Mouse (Mus musculus) limb, embryonic 15.5 days (tissue): ENCODE results near the gene Dgkh. TPM values are rescaled to one million over a fixed set of nuclear protein-coding genes. Genes with fewer than 3 reads are reported as not detected.
"Not testable (repeated sequence)": the region's sequence is repeated elsewhere in the genome, so short reads cannot be mapped to it uniquely, and the experiment has no call there.

Experiments used
- ATAC-seq: fragments of 200-750 bp; cut with Nextera tagmentation; 2 replicates; pipeline ENCODE4 v1.8.0; 2017; ENCODE audit warnings: low read depth, moderate TSS enrichment; ENCODE audit not compliant: insufficient number of reproducible peaks, low FRiP score, low TSS enrichment
- H3K27ac ChIP-seq: fragments of 300-500 bp; sonication (generic); 2 replicates; pipeline ENCODE4 v1.5.1; 2015; ENCODE audit warnings: moderate library complexity, mild to moderate bottlenecking, inconsistent platforms
- H3K27me3 ChIP-seq: fragments of 300-500 bp; sonication (generic); 2 replicates; pipeline ENCODE4 v1.6.1; 2015; ENCODE audit warnings: inconsistent platforms
- H3K36me3 ChIP-seq: fragments of 300-500 bp; sonication (generic); 2 replicates; pipeline ENCODE4 v1.6.1; 2015; ENCODE audit warnings: inconsistent platforms
- H3K4me1 ChIP-seq: fragments of 300-500 bp; sonication (generic); 2 replicates; pipeline ENCODE4 v1.6.1; 2015; ENCODE audit warnings: inconsistent platforms
- H3K4me2 ChIP-seq: fragments of 300-500 bp; sonication (generic); 2 replicates; pipeline ENCODE4 v1.6.1; 2015; ENCODE audit warnings: mild to moderate bottlenecking, inconsistent platforms
- H3K4me3 ChIP-seq: fragments of 300-500 bp; sonication (generic); 2 replicates; pipeline ENCODE4 v1.5.1; 2015; ENCODE audit warnings: mild to moderate bottlenecking, inconsistent platforms
- H3K9ac ChIP-seq: fragments of 300-500 bp; sonication (generic); 2 replicates; pipeline ENCODE4 v1.6.1; 2015; ENCODE audit warnings: inconsistent platforms
- H3K9me3 ChIP-seq: fragments of 300-500 bp; sonication (generic); 2 replicates; pipeline ENCODE4 v1.6.1; 2016; ENCODE audit warnings: inconsistent platforms
- WGBS: fragments of 180-500 bp; shearing (Covaris S2); methylation state at CpG from one replicate; pipeline ENCODE4 v1.1.7; 2015; 5-methylcytosine and 5-hydroxymethylcytosine counted together
- polyA plus RNA-seq: library from polyadenylated mRNA; unstranded; fragments of >200 nt; fragmentation: Nextera tagmentation; extraction: Ambion mirVana; gene quantifications from 2 replicates; pipeline ENCODE4 v1.2.1, GENCODE M21; 2015

Dgkh gene
- polyA plus RNA-seq, 1 experiment from 2014 or later, result 1.5 TPM

GRCm38 (mm10) chr14:78592965-78593364 is 139.6 kb downstream of the Dgkh start:
- Histone ChIP-seq H3K9me3 (no peaks in the 10 kb centered on the region), H3K4me3 (no peak overlapping the region), H3K36me3 (peaks cover 3% of the 10 kb centered on the region; the same call in 1 of the 2 replicates), H3K4me2 (no peak overlapping the region), H3K27ac (no peak overlapping the region), H3K4me1 (no peaks in the 10 kb centered on the region), H3K9ac (no peak overlapping the region), H3K27me3 (no peaks in the 10 kb centered on the region)
- ATAC-seq, result no peak
- 86% methylated on average over 3 of the region's 3 CpGs for WGBS

DNA sequence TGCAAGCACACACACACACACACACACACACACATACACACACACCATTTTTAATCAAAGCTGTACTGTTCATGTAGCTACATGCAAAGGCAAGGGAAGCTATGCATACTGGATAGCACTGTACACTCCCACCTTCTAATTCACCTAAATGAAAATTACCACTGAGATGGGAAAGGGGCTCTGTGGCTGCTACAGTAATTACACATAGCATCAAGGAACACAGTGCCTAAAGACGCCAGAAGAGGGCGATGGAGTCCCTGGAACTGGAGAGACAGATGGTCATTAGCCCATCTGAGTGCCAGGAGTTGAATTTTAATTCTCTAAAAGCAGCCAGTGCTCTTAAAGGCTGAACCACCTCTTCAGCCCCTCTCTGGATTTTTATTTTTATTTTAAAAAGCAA is 142.2 kb downstream of the Dgkh start:
- Histone ChIP-seq H3K4me2 (no peak overlapping the region), H3K4me1 (no peaks in the 10 kb centered on the region), H3K36me3 (peaks cover 6% of the 10 kb centered on the region; the same call in 1 of the 2 replicates), H3K4me3 (no peak overlapping the region), H3K27ac (no peak overlapping the region), H3K9ac (no peak overlapping the region), H3K9me3 (no peaks in the 10 kb centered on the region), H3K27me3 (no peaks in the 10 kb centered on the region)
- 7% methylated on average over 2 of the region's 2 CpGs for WGBS
- no peak for ATAC-seq

- H3K4me3 ChIP-seq, result no peak overlapping the region
- no peak for ATAC-seq
Measured at GRCm38 (mm10) chr14:78584222-78584621, 148.4 kb downstream of the Dgkh start.

GRCm38 (mm10) chr14:78583168-78583567 is 149.4 kb downstream of the Dgkh start:
- peaks cover 29% of the 10 kb centered on the region for H3K36me3 ChIP-seq
- no peak overlapping the region for H3K27ac ChIP-seq
- ATAC-seq, result no peak
- H3K4me2 ChIP-seq, result no peak overlapping the region
- no peaks in the 10 kb centered on the region for H3K9me3 ChIP-seq
- H3K4me3 ChIP-seq, result no peak overlapping the region
- no peaks in the 10 kb centered on the region for H3K4me1 ChIP-seq
- no peaks in the 10 kb centered on the region for H3K27me3 ChIP-seq
- no peak overlapping the region for H3K9ac ChIP-seq

More at GRCm38 (mm10) chr14:78584222-78584621, 148.4 kb downstream of the Dgkh start:
- Histone ChIP-seq H3K36me3 (peaks cover 25% of the 10 kb centered on the region), H3K9ac (no peak overlapping the region), H3K4me2 (no peak overlapping the region), H3K27ac (no peak overlapping the region), H3K4me1 (no peaks in the 10 kb centered on the region), H3K9me3 (no peaks in the 10 kb centered on the region), H3K27me3 (no peaks in the 10 kb centered on the region)
- WGBS, result 91% methylated on average over 13 of the region's 13 CpGs

DNA sequence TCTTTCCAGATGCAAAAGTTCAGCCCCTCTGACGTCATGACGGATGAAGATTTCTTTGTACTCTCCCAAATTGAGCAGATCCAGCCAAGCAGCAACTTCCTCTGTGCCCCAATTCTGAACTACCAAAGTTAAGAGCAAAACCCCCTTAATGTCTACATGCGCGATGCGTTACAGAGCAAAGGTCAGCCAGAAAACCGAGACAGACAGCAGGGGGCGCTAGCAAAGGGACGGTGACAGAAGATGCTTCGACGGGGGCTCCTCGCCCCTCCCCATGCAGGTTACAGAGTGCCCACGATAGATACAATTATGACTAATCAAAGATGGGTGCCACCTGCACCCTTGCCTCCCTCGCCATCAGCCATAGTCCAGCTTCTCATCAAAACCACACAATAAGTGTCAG is 156.7 kb downstream of the Dgkh start:
- no peaks in the 10 kb centered on the region for H3K27me3 ChIP-seq
- H3K9ac ChIP-seq, result no peak overlapping the region
- WGBS, result 73% methylated on average over 13 of the region's 13 CpGs
- no peaks in the 10 kb centered on the region for H3K4me1 ChIP-seq
- no peak overlapping the region for H3K4me3 ChIP-seq
- no peaks in the 10 kb centered on the region for H3K9me3 ChIP-seq
- H3K4me2 ChIP-seq, result no peak overlapping the region
- peaks cover 13% of the 10 kb centered on the region; the same call in 1 of the 2 replicates for H3K36me3 ChIP-seq
- no peak for ATAC-seq
- H3K27ac ChIP-seq, result no peak overlapping the region

DNA sequence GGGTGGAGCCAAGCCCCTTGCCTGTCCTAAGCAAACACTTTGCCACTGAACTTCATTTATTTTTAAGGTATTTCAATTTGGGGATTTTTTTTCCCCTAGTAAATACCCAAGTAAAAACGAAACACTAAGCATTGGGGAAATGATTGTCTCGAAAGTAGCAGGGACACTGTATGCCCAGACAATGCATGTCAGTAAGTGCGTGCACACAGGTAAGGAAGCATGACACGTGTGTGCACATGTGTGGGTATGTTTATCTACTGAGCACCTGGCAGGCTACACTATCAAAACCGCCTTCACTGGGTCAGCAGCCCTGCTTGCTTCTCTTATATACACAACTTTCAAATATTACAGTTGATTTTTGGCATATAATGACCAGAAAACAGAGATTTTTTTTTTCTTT is 164.2 kb downstream of the Dgkh start:
- Histone ChIP-seq H3K4me3 (no peak overlapping the region), H3K4me2 (no peak overlapping the region), H3K9me3 (no peaks in the 10 kb centered on the region), H3K27me3 (no peaks in the 10 kb centered on the region), H3K27ac (no peak overlapping the region), H3K4me1 (no peaks in the 10 kb centered on the region), H3K9ac (no peak overlapping the region), H3K36me3 (0 out of 2 replicates have a peak, but pooled peaks cover 2% of the 10 kb centered on the region)
- no peak for ATAC-seq
- WGBS, result 79% methylated on average over 5 of the region's 5 CpGs

GRCm38 (mm10) chr14:78566431-78566830 is 166.1 kb downstream of the Dgkh start:
- Histone ChIP-seq H3K27ac (no peak overlapping the region), H3K9ac (no peak overlapping the region), H3K36me3 (no peaks in the 10 kb centered on the region), H3K4me1 (no peaks in the 10 kb centered on the region), H3K4me2 (no peak overlapping the region), H3K4me3 (no peak overlapping the region), H3K9me3 (no peaks in the 10 kb centered on the region), H3K27me3 (no peaks in the 10 kb centered on the region)
- no peak for ATAC-seq
- WGBS, result 75% methylated on average over 4 of the region's 4 CpGs

- Histone ChIP-seq H3K4me3 (no peak overlapping the region), H3K9ac (no peak overlapping the region), H3K4me1 (no peaks in the 10 kb centered on the region), H3K9me3 (no peaks in the 10 kb centered on the region), H3K4me2 (no peak overlapping the region), H3K27ac (no peak overlapping the region), H3K27me3 (no peaks in the 10 kb centered on the region), H3K36me3 (no peaks in the 10 kb centered on the region)
- WGBS, result 46% methylated on average over 2 of the region's 2 CpGs
- ATAC-seq, result no peak
Measured at GRCm38 (mm10) chr14:78564292-78564691, 168.3 kb downstream of the Dgkh start.

DNA sequence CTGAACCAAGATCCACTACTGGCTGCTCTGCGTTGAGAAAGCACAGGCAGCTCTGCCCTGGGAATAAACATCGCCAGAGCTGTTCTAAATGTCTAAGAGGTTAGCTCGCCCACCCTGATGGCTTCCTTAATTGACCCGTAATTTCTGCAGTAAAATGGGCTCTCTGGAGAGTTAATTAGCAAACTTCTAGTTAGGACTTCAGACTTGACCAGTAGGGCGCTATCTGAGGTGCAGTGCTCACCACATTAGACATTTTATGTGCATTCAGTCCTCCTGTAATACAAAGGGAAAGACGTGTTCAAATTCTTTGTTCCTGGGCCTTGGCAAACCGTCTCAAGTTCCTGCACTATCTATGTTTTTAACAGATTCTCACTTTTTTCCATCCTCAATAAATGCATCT is 169.4 kb downstream of the Dgkh start:
- 39% methylated on average over 7 of the region's 7 CpGs for WGBS
- Histone ChIP-seq H3K4me1 (no peaks in the 10 kb centered on the region), H3K27ac (no peak overlapping the region), H3K4me2 (no peak overlapping the region), H3K36me3 (no peaks in the 10 kb centered on the region), H3K27me3 (no peaks in the 10 kb centered on the region), H3K9me3 (no peaks in the 10 kb centered on the region), H3K9ac (no peak overlapping the region), H3K4me3 (no peak overlapping the region)
- no peak for ATAC-seq

- Histone ChIP-seq H3K4me2 (no peak overlapping the region), H3K36me3 (no peaks in the 10 kb centered on the region), H3K27me3 (no peaks in the 10 kb centered on the region), H3K4me1 (no peaks in the 10 kb centered on the region), H3K27ac (no peak overlapping the region), H3K9ac (no peak overlapping the region), H3K9me3 (no peaks in the 10 kb centered on the region), H3K4me3 (no peak overlapping the region)
- WGBS, result 60% methylated on average over 4 of the region's 4 CpGs
- ATAC-seq, result no peak
Measured at GRCm38 (mm10) chr14:78562121-78562520, 170.5 kb downstream of the Dgkh start.

- Histone ChIP-seq H3K27ac (no peak overlapping the region), H3K4me2 (no peak overlapping the region), H3K36me3 (no peaks in the 10 kb centered on the region), H3K27me3 (no peaks in the 10 kb centered on the region), H3K4me3 (no peak overlapping the region), H3K4me1 (no peaks in the 10 kb centered on the region), H3K9ac (no peak overlapping the region), H3K9me3 (no peaks in the 10 kb centered on the region)
- WGBS, result 82% methylated on average over 8 of the region's 8 CpGs
- ATAC-seq, result no peak
Measured at GRCm38 (mm10) chr14:78559042-78559441, 173.5 kb downstream of the Dgkh start.

DNA sequence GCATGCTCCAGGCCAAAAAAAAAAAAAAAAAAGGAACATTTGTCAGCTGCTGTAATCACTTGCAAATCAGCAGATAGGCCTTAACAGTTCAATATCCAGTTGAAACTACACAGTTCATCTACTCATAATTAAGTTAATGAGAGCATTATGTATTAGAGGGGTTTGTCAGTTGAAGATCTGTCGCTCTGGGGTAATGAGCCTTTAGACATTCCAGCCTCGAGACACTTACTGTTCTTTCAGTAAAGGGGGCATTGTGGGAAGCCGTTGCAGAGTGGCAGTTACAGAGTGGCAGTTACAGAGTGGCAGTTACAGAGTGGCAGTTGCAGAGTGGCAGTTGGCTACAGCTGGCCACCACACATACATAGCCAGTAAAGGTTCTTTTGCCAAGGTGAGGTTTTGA is 177.7 kb downstream of the Dgkh start:
- ATAC-seq, H3K4me1 ChIP-seq, H3K9ac ChIP-seq, H3K4me3 ChIP-seq, H3K9me3 ChIP-seq, H3K36me3 ChIP-seq, H3K27ac ChIP-seq, H3K4me2 ChIP-seq, H3K27me3 ChIP-seq: not testable (repeated sequence)
- WGBS, result 66% methylated on average over 3 of the region's 3 CpGs

DNA sequence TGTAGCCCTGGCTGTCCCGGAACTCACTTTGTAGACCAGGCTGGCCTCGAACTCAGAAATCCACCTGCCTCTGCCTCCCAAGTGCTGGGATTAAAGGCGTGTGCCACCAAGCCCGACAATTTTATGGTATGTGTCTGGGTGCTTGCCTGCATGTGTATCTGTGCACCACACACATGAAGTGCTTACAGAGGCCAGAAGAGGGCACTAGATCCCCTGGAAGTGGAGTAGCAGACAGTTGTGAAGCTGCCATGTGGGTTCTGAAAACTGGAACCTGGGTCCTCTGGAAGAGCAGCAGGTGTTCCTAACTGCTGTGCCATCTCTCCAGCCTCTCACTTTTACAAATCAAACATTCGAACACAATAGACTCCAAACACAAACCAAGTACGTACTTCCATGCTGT is 178.9 kb downstream of the Dgkh start:
- no peak for ATAC-seq
- no peak overlapping the region for H3K9ac ChIP-seq
- no peaks in the 10 kb centered on the region for H3K27me3 ChIP-seq
- H3K4me1 ChIP-seq, result no peaks in the 10 kb centered on the region
- 93% methylated on average over 6 of the region's 6 CpGs for WGBS
- no peak overlapping the region for H3K27ac ChIP-seq
- no peaks in the 10 kb centered on the region for H3K36me3 ChIP-seq
- H3K4me3 ChIP-seq, result no peak overlapping the region
- no peaks in the 10 kb centered on the region for H3K9me3 ChIP-seq
- no peak overlapping the region for H3K4me2 ChIP-seq
